Mouse (Mus musculus) spleen, postnatal 14 days (tissue): Measurements from ENCODE around the gene Pced1b.
A peak's percentile ranks its signal among the peaks of the same experiment; 100 is the strongest.

ENCODE experiments used
- DNase-seq, 2 experiments: peaks; one replicate each; pipeline ENCODE4 v3.0.0; 2021 to 2022; ENCODE audit warnings: low spot score in 2 of 2

Gene Pced1b

DNA sequence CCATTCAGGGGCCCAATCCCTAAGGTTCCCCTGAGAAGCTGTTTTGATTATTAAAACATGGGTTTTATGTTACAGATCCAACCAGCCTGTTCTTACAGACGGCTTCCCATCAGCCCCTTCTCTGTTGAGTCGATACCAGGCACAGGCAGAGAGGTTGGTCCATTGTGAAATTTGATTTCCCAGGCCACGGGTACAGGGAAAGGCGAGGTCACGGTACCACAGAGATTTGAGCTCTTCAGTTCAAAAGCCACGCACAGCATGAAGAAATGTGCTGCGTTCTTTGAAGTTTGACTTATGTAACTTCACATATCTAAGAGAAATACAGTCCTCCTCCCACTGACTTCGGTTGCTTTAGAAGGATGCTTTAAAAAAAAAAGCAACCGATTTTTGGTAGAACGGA lies 39.8 kb downstream of the Pced1b start:
- no peak for DNase-seq

- no peak for DNase-seq
Observed at GRCm38 (mm10) chr15:97287436-97288143, 40.7 kb downstream of the Pced1b start.

DNA sequence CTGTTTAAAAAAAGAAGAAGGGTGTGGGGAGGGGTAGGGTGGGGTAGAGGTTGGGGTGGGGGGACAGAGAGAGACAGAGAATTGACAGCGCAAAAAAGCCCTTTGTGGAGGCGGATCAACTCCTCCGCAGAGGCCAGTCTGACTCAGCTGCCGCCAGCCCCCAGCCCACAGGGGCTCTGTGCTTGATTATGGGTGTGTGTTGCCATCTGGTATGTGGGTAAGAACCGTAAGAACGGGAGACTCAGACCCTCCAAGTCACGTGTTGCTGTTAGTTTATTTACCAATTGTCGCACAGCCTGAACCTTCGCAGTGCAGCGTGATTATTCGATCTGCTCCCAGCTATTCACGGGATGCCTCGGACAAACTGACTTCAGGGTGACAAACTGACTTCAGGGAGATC lies 41.8 kb downstream of the Pced1b start:
- no peak for DNase-seq

- DNase-seq = no peak
Observed at GRCm38 (mm10) chr15:97289176-97289575, 42.3 kb downstream of the Pced1b start.

DNA sequence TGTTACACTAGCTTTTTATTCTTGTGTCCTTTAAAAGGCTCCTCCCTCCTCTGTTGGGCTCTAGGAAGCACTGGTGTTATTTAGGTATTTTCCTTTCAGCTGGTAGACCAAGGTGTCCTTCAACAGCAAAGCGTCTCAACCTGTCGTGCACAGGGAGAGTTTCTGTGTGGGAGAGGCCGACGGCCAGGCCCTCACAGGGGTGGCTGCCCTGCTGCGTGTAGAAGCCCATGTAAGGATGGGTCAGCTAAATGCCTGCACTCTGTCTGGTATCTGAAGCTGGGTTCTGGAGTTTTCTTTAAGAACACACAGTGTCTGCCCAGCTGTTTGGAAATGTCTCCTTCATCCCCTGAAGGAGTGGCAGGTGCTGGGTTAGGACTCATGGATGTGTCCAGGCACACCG lies 43.4 kb downstream of the Pced1b start:
- DNase-seq = no peak

- DNase-seq = no peak
Observed at GRCm38 (mm10) chr15:97291291-97292050, 44.6 kb downstream of the Pced1b start.

DNA sequence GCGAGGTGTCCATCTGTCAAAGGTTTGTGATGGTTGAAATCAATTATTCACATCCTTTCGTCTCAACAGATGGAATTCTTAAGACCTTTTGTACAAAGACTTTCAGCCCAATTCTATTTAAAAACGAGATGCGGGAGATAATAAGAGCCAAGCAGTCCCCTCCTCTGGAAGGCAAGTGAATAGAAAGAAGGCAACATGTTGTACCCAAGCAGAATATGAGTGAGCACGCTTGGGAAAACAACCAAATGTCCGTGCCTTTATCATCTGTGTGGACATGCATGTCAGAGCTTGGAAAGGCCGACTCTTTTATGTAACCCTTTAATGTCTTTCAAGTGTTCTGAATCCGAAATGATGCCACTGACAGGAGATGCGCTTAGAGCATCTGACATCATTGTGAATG lies 61.0 kb downstream of the Pced1b start:
- DNase-seq = no peak

DNA sequence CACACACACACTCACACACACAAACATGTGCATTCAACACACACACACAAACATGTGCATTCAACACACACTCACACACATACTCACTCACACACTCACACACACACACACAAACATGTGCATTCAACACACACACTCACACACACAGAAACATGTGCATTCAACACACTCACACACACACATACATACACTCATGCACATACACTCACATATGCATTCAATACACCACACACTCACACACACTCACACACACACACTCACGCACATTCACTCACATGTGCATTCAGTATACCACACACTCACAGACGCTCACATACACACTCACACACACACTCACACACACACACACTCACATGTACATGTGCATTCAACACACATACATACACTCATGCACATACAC lies 62.6 kb downstream of the Pced1b start:
- no peak for DNase-seq

- no peak for DNase-seq
Observed at GRCm38 (mm10) chr15:97310251-97310650, 63.3 kb downstream of the Pced1b start.

- no peak for DNase-seq
Observed at GRCm38 (mm10) chr15:97311211-97311610, 64.3 kb downstream of the Pced1b start.

DNA sequence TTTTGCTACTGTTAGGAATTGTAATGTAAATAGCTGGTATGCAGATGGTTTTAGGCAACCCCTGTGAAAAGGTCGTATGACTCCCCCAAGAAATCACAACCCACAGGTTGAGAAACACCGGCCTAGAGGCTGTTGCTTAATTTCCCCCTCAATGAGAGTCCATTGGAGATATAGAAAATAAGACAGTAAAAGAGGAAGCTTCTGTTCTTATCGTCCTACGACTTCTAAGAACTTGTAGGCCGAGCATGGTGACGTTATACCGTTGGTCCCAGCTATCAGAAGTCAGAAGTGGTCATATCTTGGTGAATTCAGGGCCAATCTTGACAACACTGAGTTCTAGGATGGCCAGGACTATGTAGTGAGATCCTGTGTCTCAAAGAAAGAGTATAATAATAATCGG lies 65.0 kb downstream of the Pced1b start:
- DNase-seq = no peak

- no peak for DNase-seq
Observed at GRCm38 (mm10) chr15:97314720-97315421, 68.0 kb downstream of the Pced1b start.

DNA sequence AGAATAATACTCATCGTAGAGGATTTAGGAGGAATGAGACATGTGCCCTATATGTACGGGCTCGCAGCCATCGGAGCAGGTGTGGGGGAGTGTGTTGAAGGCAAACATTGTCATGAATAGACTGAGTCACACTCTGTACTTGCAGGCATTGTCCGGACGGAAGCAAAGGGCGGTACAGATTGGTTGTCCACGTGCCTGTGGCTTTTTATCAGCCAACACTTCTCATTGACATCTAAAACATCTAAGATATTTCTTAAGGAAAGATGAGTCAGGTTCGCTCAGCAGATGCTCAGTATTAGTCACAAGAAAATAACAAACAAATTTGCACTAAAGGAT lies 68.5 kb downstream of the Pced1b start:
- DNase-seq = no peak

- DNase-seq = no peak
Observed at GRCm38 (mm10) chr15:97318365-97319001, 71.6 kb downstream of the Pced1b start.

- no peak for DNase-seq
Observed at GRCm38 (mm10) chr15:97322821-97323220, 75.9 kb downstream of the Pced1b start.

DNA sequence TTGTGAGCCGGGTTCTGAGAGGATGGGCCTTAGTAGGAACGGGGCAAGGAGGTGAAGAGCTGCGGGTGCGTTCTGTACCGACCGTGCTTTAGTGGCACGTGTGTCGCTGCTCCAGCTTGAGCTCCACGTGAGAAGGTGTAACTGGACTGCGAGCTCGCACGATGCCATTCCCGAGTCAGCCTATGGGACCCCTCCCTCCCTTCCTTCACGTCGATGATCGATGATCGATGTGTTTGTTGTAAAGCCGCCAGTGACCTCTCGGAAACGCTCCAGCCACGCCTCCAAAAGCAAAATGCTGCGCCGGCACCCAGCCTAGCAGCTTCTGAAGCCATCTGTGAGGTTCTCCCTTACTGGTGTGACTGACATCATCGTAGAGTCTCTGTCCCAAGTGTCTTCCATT lies 76.6 kb downstream of the Pced1b start:
- DNase-seq = no peak

DNA sequence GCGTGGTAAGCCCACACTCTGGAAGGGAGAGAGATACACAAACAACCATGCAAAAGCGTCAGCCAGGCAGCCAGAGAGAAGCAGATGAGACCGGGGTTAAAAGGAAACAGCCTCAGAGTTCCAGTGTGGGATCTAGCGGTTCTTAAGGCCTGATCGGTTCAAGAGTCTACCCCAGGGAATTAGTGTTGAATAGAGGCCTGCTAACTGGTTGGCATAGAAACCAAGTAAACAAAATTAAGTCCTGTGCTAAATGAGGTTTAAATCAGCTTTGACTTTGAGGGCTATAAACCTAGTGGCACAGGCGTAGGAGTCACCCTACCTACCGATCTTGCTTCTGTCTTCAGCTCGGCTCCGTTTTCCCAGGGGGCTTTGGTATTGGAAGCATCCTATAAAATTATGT lies 77.4 kb downstream of the Pced1b start:
- no peak for DNase-seq

DNA sequence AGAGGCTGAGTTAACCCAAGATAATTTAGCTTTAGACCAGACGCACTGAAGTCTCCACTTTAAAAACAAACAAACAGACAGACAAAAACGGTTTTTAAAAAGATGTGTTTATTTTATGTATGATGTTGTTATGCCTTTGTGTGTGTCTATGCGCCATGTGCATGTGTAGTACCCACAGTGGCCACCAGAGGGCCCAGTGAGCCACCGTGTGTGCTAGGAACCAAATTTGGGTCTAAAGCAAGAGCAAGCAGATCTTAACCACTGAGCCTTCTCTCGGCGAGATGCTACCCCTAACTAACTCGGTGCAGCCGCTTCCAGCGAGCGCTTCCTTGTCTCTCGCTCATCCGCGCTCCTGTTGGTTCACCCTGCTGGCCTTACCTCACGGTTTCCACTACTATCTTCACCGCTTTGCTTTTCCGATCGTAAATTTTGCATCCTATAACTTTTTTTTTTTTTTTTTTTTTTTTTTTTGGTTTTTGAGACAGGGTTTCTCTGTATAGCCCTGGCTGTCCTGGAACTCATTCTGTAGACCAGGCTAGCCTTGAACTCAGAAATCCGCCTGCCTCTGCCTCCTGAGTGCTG lies 80.7 kb downstream of the Pced1b start:
- peak; percentile 46 to 65 for DNase-seq

- DNase-seq = no peak
Observed at GRCm38 (mm10) chr15:97332582-97332981, 85.7 kb downstream of the Pced1b start.

DNA sequence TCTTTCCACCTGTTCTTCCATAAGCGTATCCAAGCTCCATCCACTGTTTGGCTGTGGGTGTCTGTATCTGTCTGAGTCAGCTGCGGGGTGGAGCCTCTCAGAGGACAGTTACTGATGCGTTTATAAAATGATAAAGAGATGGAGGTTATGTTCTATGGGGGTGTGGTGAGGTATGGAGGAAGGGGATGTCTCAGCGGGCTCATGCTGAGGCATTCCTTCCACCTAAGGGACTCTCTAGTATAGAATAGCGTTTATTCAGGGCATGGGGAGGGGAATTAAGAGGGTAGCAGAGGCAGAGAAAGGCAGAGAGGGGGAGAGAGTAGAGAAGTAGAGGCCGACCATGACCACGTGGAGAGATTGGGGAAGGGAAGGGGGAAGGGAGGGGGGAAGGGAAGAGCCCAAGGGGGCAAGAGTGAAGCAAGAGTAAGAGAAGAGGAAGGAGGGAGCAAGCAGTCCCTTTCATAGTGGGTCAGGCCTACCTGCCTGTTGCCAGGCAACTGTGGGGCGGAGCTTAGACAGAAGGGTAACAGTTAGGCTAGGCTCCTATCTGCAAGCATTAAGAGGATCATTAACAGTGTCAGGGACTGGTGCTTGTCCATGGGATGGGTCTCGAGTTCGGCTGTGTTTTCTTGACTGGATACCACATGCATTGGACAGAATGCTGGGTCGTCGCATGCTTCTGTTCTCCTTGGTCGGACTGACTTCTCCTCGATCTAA lies 90.9 kb downstream of the Pced1b start:
- peak; percentile 19 to 41 for DNase-seq

GRCm38 (mm10) chr15:97338377-97339060 lies 91.6 kb downstream of the Pced1b start:
- DNase-seq = no peak
